Mouse (Mus musculus) naive thymus-derived CD4-positive, alpha-beta T cell, adult 2 months (primary cell): ENCODE measurements around the gene Nrxn1.

ENCODE experiments used
- DNase-seq: peaks from one replicate; pipeline ENCODE4 v3.0.0-alpha.2; 2011; ENCODE audit warnings: low read depth

The Nrxn1 gene

GRCm38 (mm10) chr17:91093042-91093080, at the start of gene Nrxn1:
Nrxn1 (minus strand) TSS chr17:91093071.
- DNase-seq, result no peak

- no peak for DNase-seq
Observed at GRCm38 (mm10) chr17:91136859-91137258, 44.0 kb upstream of the Nrxn1 start.

GRCm38 (mm10) chr17:91112880-91113628, 20.2 kb upstream of the Nrxn1 start:
- DNase-seq, result no peak

- no peak for DNase-seq
Observed at GRCm38 (mm10) chr17:91112085-91112484, 19.2 kb upstream of the Nrxn1 start.

- no peak for DNase-seq
Observed at GRCm38 (mm10) chr17:91093081-91093875, 407 bp upstream of the Nrxn1 start.

GRCm38 (mm10) chr17:91092421-91093041, 340 bp downstream of the Nrxn1 start:
- DNase-seq, result no peak

- no peak for DNase-seq
Observed at GRCm38 (mm10) chr17:91090631-91091030, 2.2 kb downstream of the Nrxn1 start.

GRCm38 (mm10) chr17:91088991-91089390, 3.9 kb downstream of the Nrxn1 start:
- DNase-seq, result no peak

GRCm38 (mm10) chr17:91088037-91088715, 4.7 kb downstream of the Nrxn1 start:
- no peak for DNase-seq

- DNase-seq, result no peak
Observed at GRCm38 (mm10) chr17:91086412-91086811, 6.5 kb downstream of the Nrxn1 start.

- DNase-seq, result no peak
Observed at GRCm38 (mm10) chr17:91085416-91085815, 7.5 kb downstream of the Nrxn1 start.

GRCm38 (mm10) chr17:91079096-91079495, 13.8 kb downstream of the Nrxn1 start:
- DNase-seq, result no peak

GRCm38 (mm10) chr17:91074780-91075179, 18.1 kb downstream of the Nrxn1 start:
- no peak for DNase-seq

- DNase-seq, result no peak
Observed at GRCm38 (mm10) chr17:91033466-91033865, 59.4 kb downstream of the Nrxn1 start.

GRCm38 (mm10) chr17:91025061-91025623, 67.7 kb downstream of the Nrxn1 start:
- DNase-seq, result no peak

GRCm38 (mm10) chr17:91007385-91008089, 85.3 kb downstream of the Nrxn1 start:
- DNase-seq, result no peak

GRCm38 (mm10) chr17:91000389-91000788, 92.5 kb downstream of the Nrxn1 start:
- no peak for DNase-seq

GRCm38 (mm10) chr17:90999667-91000154, 93.2 kb downstream of the Nrxn1 start:
- no peak for DNase-seq

- no peak for DNase-seq
Observed at GRCm38 (mm10) chr17:90997714-90998113, 95.2 kb downstream of the Nrxn1 start.

- no peak for DNase-seq
Observed at GRCm38 (mm10) chr17:90995436-90995835, 97.4 kb downstream of the Nrxn1 start.

- DNase-seq, result no peak
Observed at GRCm38 (mm10) chr17:90994247-90994646, 98.6 kb downstream of the Nrxn1 start.

- no peak for DNase-seq
Observed at GRCm38 (mm10) chr17:90990747-90991146, 102.1 kb downstream of the Nrxn1 start.
